Mouse (Mus musculus) stomach, postnatal 0 days (tissue): ENCODE measurements around the gene Chd9.

ENCODE experiments used
- CTCF ChIP-seq: IDR thresholded peaks from 2 replicates; pipeline ENCODE4 v1.5.1; 2016; ENCODE audit warnings: antibody characterized with exemption, low read depth, mild to moderate bottlenecking, moderate library complexity
- EP300 ChIP-seq: optimal IDR thresholded peaks from 2 replicates; pipeline ENCODE3; 2016; ENCODE audit warnings: antibody characterized with exemption

DNA sequence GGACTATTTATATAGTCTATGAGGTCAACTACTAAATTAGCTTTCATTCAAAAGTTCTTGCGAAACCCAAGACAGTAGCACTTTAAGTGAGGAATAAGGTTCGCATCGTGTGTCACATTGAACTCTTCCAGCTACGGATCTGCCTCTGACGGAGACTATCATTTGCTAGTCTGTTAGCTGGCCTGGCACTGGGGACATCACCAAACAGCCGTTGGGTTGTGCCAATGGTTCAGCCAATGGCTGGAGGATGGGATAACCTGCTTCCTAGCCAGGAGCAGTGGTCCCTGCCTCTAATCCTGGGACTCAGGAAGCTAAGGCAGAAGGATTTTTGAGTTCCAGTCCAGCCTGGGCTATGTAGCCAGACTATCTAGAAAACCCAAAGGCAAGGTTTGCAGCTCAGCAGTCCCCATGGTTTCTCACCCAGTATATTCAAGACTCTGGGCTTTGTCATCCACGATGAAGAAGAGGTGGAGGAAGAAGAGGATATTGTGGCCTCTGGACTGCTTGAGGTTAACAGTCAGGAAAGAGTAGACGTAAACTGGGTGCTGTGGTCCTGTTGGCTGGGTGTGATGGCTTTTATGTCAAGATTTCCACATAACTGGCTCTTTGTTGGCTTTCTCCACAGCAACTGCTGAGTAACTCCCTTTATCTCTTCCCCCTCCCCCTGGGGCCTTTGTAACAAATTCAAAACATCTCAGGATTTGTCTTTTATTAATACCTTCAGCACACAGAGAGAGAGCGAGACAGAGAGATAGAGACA lies 8.4 kb upstream of the Chd9 start:
- TF ChIP-seq CTCF: no peak
- no peak for TF ChIP-seq EP300
